In the genomic region with DNA sequence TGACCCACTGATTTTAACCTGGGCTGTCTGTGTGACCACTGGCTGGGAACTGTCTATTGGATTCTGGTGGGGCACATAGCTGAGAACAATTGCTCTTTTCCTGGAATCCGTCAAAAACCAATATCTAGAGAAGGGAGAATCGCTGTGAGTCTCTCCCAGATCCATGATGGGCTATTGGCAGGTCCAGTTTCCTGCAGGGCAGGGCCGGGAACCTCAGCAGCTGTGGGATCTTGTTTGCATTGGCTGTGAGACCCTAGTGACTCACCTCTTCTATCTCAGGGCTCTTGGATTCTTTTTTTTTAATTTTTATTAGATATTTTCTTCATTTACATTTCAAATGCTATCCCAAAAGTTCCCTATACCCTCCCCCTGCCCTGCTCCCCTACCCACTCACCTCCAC, we compare ENCODE assay signal across 34 mouse cellular contexts.
"Had no signal": no experiment of that assay in that cellular context is flagged by ENCODE, and none has a peak within 500 bp of the region (broad histone marks: within the 10 kb centered on the region; RNA-seq: fewer than 3 reads in every experiment).

No protein-coding gene starts in this region.

- DNase-seq: heart, postnatal 10 days; heart, postnatal 14 days; heart, postnatal 4 days; kidney, adult 11 months; kidney, adult 18-20 months; kidney, adult 2 months; kidney, adult 8-10 months; kidney, adult 9 months; kidney, postnatal 10 days; kidney, postnatal 14 days; kidney, postnatal 25 days; kidney, postnatal 36 days; kidney, postnatal 4 days; layer of hippocampus, adult 9-11 months; layer of hippocampus, postnatal 36 days had no signal

- H3K27me3 ChIP-seq: heart, embryonic 12.5 days; heart, embryonic 13.5 days; heart, embryonic 15.5 days; hindbrain, embryonic 12.5 days; hindbrain, embryonic 13.5 days; hindbrain, embryonic 15.5 days; intestine, embryonic 15.5 days; kidney, embryonic 15.5 days had no signal

- H3K36me3 ChIP-seq: heart, embryonic 10.5 days; heart, embryonic 12.5 days; heart, embryonic 13.5 days; heart, embryonic 15.5 days; hindbrain, embryonic 10.5 days; hindbrain, embryonic 12.5 days; hindbrain, embryonic 13.5 days; hindbrain, embryonic 15.5 days; intestine, embryonic 15.5 days; kidney, embryonic 15.5 days had no signal

- H3K4me3 ChIP-seq: heart, embryonic 10.5 days; heart, embryonic 12.5 days; heart, embryonic 13.5 days; heart, embryonic 15.5 days; hindbrain, embryonic 10.5 days; hindbrain, embryonic 12.5 days; hindbrain, embryonic 13.5 days; hindbrain, embryonic 15.5 days; intestine, embryonic 15.5 days; kidney, embryonic 15.5 days; layer of hippocampus, adult 2 months; left cerebral cortex, adult 2 months had no signal

- H3K9me3 ChIP-seq: heart, embryonic 10.5 days; heart, embryonic 12.5 days; heart, embryonic 13.5 days; heart, embryonic 15.5 days; hindbrain, embryonic 10.5 days; hindbrain, embryonic 12.5 days; hindbrain, embryonic 13.5 days; hindbrain, embryonic 15.5 days; intestine, embryonic 15.5 days; kidney, embryonic 15.5 days had no signal

- H3K27ac ChIP-seq: heart, embryonic 10.5 days; heart, embryonic 13.5 days; heart, embryonic 15.5 days; hindbrain, embryonic 10.5 days; hindbrain, embryonic 12.5 days; hindbrain, embryonic 13.5 days; hindbrain, embryonic 14.5 days; hindbrain, embryonic 15.5 days; hindbrain, postnatal 0 days; intestine, embryonic 15.5 days; kidney, embryonic 15.5 days; kidney, postnatal 0 days; layer of hippocampus, adult 2 months had no signal

- H3K4me1 ChIP-seq: heart, embryonic 10.5 days; heart, embryonic 12.5 days; heart, embryonic 13.5 days; heart, embryonic 15.5 days; hindbrain, embryonic 12.5 days; hindbrain, embryonic 13.5 days; hindbrain, embryonic 15.5 days; intestine, embryonic 15.5 days; kidney, embryonic 15.5 days had no signal

- ATAC-seq: hindbrain, embryonic 16.5 days; hindbrain, postnatal 0 days; inflammation-experienced regulatory T-cells, adult 6 months; intestine, embryonic 15.5 days; intestine, embryonic 16.5 days; intestine, postnatal 0 days had no signal

- H3K9ac ChIP-seq: heart, embryonic 12.5 days; heart, embryonic 13.5 days; heart, embryonic 15.5 days; hindbrain, embryonic 12.5 days; hindbrain, embryonic 13.5 days; hindbrain, embryonic 14.5 days; hindbrain, embryonic 15.5 days; intestine, embryonic 15.5 days; kidney, embryonic 15.5 days had no signal

- H3K4me2 ChIP-seq: heart, embryonic 12.5 days; heart, embryonic 13.5 days; heart, embryonic 15.5 days; hindbrain, embryonic 12.5 days; hindbrain, embryonic 13.5 days; hindbrain, embryonic 14.5 days; hindbrain, embryonic 15.5 days; intestine, embryonic 15.5 days; kidney, embryonic 15.5 days had no signal
